Mouse (Mus musculus) ES-CJ7 (cell line): ENCODE results near the gene Minar1.
A peak's percentile ranks its signal among the peaks of the same experiment; 100 is the strongest.

Experiments used
- DNase-seq: peaks from one replicate; pipeline ENCODE4 v3.0.0; 2011; ENCODE audit warnings: low read depth, low spot score

Minar1 gene

DNA sequence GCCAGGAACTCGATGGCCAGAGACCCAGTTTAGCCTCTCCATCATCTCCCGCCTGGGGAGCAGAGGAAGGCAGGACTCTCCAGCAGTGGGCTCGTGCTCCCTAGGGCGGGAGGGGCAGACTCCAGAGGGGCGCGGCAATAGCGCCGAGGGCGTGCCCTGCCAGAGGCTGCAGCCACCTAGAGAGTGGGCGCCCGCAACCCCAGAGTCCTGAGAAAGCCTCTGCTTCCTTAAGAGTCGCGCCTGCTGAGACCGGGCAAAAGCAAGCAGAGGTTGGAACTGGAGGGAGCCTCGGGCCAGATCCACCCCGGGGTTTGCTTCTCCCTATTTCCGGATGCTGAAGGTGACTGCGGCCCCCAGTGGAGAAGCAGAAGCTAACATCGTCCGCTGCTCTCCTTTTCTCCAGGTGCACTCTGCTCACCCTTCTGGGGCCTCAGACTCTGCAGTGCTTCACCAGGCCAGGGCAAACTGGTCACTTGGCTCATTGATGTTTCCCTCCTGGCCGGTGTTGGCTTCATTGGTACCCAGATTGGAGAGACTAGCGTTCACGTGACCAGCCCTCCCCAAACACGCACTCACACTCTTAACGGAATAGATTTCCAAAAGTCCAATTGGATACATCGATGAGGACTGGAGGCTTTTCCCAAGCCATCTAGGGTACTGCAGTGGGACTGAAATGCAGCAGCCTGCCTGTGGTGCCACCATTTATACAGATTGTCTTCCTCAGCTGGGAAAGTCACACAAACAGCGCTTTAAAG, at the start of gene Minar1:
Gene Minar1 (minus strand): TSS at position 120 of the 755 bp plus-strand sequence.
- peak; percentile 68 for DNase-seq

DNA sequence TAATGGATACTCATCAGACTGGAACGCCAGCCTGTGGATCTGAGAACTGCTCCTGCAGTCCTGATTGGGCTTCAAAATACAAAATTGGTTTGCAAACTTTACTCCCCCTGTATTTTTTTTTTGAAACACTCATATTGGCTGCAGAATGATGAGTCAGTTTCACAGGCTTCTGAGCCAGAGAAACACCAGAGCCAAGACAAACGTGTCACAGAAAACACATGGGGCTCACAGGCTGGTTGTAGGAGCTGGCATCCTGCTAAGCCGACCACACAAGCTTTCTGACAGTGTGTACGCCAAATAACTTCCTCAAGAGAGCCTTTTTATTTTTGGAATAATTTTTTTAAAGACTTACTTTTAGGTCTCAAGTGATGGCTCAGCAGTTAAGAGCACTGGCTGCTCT, 47.0 kb upstream of the Minar1 start:
- no peak for DNase-seq

DNA sequence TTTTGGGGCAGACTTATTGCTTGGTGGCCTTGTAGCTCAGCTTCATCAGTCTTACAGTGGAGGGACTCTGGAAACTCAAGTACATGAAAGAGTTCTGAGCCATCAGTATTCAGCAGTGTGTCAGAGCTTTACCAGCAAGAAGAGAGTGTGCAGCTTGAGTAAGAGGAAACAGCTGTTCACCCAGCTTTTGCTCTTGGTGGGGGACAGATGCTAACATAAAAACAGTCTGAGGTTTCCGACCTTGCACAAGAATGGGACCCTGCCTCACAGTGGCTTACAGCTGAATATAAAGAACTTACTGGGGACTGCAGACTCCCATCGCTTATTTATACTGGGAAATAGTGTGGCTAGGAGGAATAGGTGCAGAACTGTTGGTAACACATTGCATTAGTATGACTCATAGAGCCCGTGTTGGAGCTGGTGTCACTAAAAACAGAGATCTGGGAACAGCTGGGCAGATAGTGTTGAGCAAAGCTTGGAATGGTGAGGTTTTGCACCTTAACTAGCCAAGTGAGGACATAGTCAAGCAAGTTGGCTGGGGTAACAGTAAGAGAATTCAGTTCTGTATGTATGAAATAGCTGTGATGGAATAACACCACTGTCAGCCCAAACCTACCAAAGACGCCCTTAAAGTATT, 44.5 kb upstream of the Minar1 start:
- DNase-seq = no peak

DNA sequence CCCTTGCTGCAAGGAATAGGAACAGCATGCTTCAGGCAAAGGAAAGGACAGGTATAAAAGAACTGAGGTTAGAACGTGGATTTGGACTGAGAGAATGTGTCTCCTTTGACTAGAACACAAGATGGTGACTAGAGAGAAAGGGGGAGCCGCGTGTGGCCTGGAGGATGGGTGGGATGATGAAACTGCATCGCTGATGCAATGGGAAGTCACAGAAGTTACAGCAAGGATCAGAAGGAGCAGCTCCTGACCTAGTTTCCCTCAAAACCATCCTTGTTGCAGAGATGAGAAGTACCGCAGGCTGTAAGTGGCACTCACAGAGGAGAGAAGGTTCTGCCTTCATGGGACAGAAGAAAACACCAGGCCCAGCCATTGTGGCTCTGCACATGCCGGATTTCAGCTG, 28.0 kb upstream of the Minar1 start:
- no peak for DNase-seq

DNA sequence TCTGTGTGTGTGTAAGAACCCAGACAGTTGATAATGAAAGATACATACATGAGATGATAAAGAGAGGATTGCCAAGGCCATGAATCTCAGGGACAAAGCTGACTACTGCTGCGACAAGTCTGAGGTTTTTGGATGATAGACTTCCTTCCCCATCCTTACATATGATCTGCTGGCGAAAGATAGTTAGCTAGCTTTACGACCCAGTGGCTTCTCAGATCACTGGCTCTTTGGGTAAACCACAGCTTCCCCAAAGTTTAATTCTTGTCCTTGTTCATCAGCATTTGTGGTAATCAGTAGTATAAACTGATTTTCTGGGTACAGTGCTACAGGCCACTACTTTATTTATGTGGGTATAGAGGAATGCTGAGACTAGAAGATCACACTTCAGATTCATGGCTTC, 14.5 kb upstream of the Minar1 start:
- DNase-seq = no peak

DNA sequence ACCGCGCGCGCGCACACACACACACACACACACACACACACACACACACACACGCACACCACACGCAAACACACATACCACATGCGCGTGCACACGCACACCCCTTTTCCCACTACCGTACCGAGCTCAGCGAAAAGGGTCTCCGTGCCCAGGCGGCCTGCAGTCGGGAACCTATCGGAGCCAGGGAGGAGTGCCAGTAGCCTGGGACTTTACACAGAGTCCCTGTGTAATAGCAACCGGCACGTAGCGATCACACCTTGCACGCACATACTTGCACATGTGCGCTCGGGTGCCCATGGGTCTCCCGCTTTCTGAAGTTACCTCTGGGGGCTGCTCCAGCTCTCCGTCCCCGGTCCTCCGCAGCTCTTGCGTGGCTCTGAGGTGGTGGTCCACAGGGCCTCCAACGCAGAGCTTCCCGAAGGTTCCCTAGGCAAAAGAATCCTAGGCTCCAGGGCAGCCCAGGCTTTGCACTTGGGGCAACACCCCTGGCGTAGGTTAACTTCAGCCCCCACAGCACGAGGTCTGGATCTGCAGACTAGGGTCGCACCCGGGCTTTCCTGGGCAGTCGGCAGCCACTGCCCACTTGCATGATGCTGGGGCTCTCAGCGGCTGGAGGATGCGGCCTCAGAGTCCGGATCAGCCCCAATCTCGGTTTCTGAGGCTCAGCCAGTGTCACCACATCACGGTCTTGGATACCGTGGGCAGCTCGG, 474 bp downstream of the Minar1 start:
- no peak for DNase-seq

DNA sequence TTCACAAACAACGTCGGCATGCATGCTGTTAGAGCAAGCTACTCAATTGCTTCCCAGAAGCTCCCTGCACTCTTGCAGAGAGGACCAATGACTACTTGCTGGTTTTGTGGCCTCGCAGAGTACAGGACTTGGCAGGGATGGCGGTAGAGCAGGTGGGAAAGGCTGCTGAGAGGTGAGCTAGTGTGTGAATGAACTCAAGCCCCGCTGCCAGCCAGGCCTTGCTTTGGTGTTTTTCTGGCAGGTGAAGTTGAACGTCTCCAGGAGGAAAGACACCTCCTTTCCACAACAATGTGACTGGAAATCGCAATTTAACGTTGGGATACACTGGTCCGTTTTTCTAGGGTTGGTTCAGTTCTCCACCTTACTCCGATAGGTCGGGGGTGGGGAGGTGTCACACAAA, 1.2 kb downstream of the Minar1 start:
- DNase-seq = no peak

DNA sequence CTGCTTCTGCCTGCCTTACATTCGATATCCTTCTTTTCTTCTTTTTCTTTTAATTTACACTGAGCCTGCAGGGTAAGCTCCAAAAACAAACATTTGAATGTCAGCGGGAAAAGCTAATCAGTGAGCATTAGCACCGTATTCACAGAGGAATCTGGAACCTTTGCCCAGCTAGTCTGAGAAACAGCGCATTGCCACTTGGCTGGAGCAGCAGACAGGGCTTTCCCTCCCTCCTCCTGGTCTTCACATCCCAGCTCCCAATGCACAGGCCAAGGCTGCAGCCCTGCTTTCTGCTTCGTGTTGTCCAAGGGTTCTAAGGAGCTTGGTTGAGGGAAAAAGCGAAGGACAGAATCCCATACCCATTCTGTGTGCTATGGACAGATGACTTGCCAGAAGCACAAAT, 2.6 kb downstream of the Minar1 start:
- DNase-seq = no peak

DNA sequence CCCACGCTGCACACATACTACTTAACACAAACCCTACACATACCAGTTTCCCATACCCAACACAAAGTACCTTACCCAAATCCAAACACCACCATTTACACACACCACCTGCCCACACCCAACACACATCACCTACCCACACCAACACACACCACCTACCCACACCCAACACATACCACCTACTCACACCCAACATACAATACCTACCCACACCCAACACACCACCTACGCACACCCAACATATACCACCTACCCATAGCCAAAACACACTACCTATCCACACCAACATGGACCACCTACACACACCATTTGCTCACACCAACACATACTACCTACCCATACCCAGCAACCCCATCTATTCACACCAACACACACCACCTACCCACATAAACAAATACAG, 6.0 kb downstream of the Minar1 start:
- no peak for DNase-seq

DNA sequence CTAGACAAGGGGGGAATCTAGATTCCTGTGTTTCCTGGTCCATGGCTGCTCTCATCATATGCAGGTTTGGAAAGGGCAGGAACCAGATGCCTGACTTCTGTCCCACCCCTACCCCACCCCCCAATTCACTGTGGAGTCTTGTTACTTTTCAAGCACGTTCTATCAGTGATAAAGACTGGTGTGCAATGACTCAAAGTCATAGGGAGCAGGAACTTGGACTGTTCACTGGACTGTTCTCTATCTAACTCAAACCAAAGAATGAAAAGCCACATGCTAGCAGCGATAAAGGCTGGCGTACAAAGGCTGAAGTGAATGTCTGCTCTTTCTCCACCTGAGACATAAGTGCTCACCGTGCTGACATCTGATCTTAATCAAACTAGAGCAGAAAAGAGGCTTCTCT, 12.3 kb downstream of the Minar1 start:
- no peak for DNase-seq

DNA sequence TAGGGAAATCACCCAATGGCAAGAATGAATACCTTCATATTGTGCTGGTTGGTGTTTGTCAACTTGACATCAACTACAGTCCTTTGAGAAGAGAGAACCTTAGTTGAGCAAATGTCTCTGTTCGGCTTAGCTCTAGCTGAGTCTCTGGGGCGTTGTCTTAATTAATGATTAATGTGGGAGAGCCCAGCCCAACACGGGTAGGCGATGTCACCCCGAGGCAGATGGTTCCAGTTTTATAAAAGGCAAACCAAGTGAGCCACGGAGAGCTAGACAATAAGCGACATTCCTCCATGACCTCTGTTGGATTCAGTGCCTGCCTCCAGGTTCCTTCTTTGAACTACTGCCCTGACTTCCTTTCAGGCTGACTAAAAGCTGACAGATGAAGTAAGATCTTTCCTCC, 15.6 kb downstream of the Minar1 start:
- peak; percentile 54 for DNase-seq

DNA sequence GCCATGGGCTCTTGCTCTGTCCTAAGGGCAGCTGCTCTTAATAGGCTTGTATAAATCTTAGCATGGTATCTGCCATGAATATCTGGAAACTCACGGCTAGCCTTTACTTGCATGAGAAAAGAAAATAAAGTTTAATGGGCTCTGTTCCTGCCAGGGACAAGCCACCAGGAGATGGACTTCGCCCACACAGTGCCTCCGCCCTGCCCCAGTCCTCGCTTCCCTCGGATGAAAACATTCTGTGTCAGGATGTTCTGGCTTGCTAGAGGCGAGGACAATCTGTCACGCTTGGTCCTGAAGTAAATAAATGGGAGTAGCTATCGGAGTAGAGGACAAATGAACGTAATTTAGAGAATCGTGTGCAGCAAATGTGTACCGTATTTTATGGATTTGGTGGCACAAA, 16.7 kb downstream of the Minar1 start:
- no peak for DNase-seq

DNA sequence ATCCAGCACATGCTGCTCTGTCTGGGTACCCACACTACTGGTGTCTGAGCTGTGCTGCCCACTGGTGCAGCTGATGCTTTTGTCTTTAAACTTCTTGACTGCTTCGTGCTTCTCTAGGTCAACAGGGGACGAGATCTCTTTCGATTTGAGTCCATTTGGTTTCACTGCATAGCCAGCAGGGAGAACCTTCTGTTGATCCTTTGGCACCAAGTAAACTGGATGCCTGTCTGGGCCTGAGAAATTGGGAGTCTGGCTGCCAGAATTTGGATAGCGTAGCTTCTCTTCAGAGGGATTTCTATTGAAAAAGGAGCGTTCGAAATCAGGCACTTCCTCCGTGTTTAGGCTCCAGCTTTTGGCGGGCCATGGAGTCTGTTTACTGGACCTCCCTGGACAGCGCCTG, 21.0 kb downstream of the Minar1 start:
- no peak for DNase-seq

DNA sequence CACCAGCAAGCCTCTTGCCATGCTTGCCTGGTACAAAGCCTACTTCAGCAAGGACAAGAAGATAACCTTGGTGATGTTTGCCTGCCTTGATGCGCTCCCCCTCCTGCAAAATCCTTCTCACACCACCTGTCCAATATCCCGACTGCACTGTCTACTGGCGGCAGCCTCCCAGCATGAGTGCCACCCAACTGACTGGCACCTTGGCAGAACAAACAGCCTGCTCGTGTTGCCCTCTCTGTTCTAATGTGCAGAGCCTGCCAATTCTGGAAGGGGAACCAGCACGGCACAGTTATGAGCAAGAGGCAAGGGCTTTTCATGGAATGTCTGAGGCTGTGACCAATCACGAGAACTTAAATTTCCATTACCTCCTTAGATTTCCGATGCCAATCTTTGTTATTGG, 22.2 kb downstream of the Minar1 start:
- no peak for DNase-seq

DNA sequence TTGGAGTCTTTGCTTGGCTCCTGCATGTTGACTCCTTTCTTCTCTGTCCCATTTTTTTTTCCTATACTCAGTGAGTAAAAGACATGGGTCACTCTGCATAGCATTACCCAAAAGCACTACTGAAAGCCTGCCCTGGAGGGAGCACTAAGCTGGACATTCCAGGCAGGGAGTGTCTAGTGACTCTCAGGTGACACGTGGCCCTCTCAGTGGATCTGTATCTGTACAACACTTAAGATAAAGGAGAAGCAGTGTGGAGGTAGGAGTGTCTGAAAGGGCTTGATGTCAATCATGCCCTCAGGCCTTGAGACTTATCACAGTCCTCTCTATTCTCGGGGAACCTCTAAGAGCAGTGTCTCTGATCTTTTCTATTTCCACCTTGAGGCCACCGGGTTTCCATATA, 25.9 kb downstream of the Minar1 start:
- no peak for DNase-seq

DNA sequence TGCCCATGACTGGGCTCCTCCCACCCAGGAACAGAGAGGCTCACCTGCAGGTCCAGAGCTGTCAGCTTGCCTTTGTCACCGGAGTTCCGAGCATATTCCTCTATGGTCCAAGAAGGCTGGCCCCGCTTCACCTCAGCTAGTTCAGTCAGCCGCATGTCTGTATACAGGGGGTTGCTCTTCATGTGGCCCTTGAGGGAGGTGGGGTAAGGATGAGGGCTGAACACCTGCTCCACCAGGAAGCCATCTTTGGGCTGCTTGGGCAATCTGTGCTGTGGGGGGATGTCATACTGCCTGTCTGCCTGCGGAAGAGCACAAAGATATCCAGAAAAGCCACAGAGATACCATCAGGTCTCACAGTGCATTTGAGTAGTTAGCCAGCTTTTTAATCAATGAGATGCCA, 26.5 kb downstream of the Minar1 start:
- DNase-seq = no peak

DNA sequence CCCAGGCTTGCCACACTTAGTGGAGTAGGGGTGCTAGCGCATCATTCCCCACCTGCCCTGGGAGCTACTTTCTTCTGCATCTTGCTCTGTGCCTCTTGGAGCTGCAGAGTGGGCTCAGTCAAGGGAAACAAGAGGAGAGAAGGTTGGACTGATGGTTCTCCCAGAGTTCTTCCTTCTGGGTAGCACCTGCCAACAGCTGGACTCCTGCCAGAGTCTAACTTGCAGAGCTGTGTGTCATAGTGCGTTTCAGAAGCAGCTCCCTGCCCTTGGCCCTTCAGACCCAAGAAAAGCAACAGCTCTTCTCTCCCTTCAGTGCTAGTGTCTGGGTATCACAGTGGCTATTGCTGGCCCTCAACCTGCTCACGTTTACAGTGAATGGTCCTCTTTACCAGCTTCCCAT, 30.5 kb downstream of the Minar1 start:
- no peak for DNase-seq

DNA sequence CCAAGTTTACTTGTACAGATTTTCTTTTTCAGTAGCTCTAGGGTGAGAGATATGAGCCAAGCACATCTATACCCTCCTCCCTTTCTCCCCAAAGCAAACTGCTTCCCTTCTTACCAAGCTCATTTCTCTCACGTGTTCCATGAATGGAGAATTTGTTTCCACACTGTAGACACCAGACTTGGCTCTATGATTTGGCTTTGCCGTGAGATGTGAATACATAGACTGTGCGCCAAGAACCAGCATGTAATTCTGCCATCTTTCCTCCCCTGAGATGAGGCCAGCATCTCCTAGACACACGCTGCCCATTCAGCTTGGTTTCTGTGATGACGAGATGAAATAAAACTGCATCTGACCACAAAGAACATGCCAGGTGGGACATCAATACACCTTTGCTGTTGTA, 44.5 kb downstream of the Minar1 start:
- no peak for DNase-seq

DNA sequence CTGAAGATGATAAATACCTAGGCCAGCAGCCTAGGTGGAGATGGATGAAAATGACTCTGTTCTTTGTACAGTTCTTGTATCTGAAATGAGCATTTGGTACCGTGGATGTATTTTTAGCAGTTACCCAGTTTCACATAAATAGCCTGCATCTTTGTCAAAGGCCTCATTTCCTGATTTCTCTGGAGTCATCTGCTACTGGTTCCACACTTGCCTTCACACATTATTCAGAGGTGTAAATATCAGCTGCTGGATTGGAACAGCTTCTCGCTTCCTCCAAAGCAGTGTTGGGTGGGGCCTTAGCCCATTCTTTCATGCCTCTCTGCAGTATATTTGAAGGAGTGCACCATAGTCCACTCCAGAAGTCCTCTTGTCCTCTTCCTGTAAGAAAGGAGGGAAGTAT, 70.3 kb downstream of the Minar1 start:
- no peak for DNase-seq
